Mouse (Mus musculus): Measurements from ENCODE around the gene Hmgcl. TPM values are rescaled to one million over a fixed set of nuclear protein-coding genes. Genes with fewer than 3 reads are reported as not detected.

Gene Hmgcl
- polyA plus RNA-seq, 1 experiment from 2014 or later: 96.7 TPM

- Histone ChIP-seq H3K9me3 (ENCODE audit: control insufficient read depth, low read length) (no peaks in the 10 kb centered on the region), H3K4me3 (ENCODE audit: control insufficient read depth in 1 of 2, insufficient read depth in 1 of 2, low read depth in 1 of 2, low read length in 2 of 2) (peak overlapping the region; percentile 87 to 99), H3K27me3 (ENCODE audit: control insufficient read depth, insufficient read depth, low read length) (no peaks in the 10 kb centered on the region), H3K4me1 (ENCODE audit: control insufficient read depth in 2 of 2, insufficient read depth in 2 of 2, low read length in 2 of 2) (peaks cover 5 to 10% of the 10 kb centered on the region in 2 experiments), H3K9ac (ENCODE audit: low read length) (peak overlapping the region; percentile 98), H3K27ac (replicated peaks in 1 of 2; ENCODE audit: control insufficient read depth in 1 of 2, insufficient read depth in 1 of 2, low read depth in 2 of 2, low read length in 2 of 2) (peak overlapping the region in 1 of 2 experiments; percentile 63; a peak in 2 of 4 replicates), H3K36me3 (ENCODE audit: control insufficient read depth, insufficient read depth, low read length) (peaks cover 34% of the 10 kb centered on the region), H3K4me2 (ENCODE audit: low read length) (peak overlapping the region; percentile 91)
- 8% methylated on average over 23 of the region's 23 CpGs for WGBS
- no peak for ATAC-seq (ENCODE audit: insufficient number of reproducible peaks, insufficient read depth, low FRiP score, low read depth)
Observed at GRCm38 (mm10) chr4:135986301-135986942, 40.2 kb downstream of the Hmgcl start.

GRCm38 (mm10) chr4:135986943-135987710, 40.9 kb downstream of the Hmgcl start, which contains the start of gene Pithd1:
Gene Pithd1, minus strand, starts transcription at chr4:135987264.
- H3K9me3 ChIP-seq (ENCODE audit: control insufficient read depth, low read length): no peaks in the 10 kb centered on the region
- peak within 1 kb of the TSS; percentile 63 to 90 for H3K27ac ChIP-seq (replicated peaks in 1 of 2; ENCODE audit: control insufficient read depth in 1 of 2, insufficient read depth in 1 of 2, low read depth in 2 of 2, low read length in 2 of 2)
- H3K4me3 ChIP-seq (ENCODE audit: control insufficient read depth in 1 of 2, insufficient read depth in 1 of 2, low read depth in 1 of 2, low read length in 2 of 2): peak within 1 kb of the TSS; percentile 87 to 99
- H3K4me1 ChIP-seq (ENCODE audit: control insufficient read depth in 2 of 2, insufficient read depth in 2 of 2, low read length in 2 of 2): peaks cover 5 to 10% of the 10 kb centered on the region in 2 experiments
- no peaks in the 10 kb centered on the region for H3K27me3 ChIP-seq (ENCODE audit: control insufficient read depth, insufficient read depth, low read length)
- peak; percentile 90 for ATAC-seq (ENCODE audit: insufficient number of reproducible peaks, insufficient read depth, low FRiP score, low read depth)
- peak within 1 kb of the TSS; percentile 98 for H3K9ac ChIP-seq (ENCODE audit: low read length)
- under 1% methylated on average over 81 of the region's 81 CpGs for WGBS
- peak within 1 kb of the TSS; percentile 91 for H3K4me2 ChIP-seq (ENCODE audit: low read length)
- peaks cover 31% of the 10 kb centered on the region for H3K36me3 ChIP-seq (ENCODE audit: control insufficient read depth, insufficient read depth, low read length)

GRCm38 (mm10) chr4:135987714-135988113, 41.5 kb downstream of the Hmgcl start:
- Histone ChIP-seq H3K4me2 (ENCODE audit: low read length) (peak overlapping the region; percentile 91), H3K9ac (ENCODE audit: low read length) (peak overlapping the region; percentile 98), H3K36me3 (ENCODE audit: control insufficient read depth, insufficient read depth, low read length) (peaks cover 28% of the 10 kb centered on the region), H3K27me3 (ENCODE audit: control insufficient read depth, insufficient read depth, low read length) (no peaks in the 10 kb centered on the region), H3K9me3 (ENCODE audit: control insufficient read depth, low read length) (no peaks in the 10 kb centered on the region), H3K27ac (replicated peaks in 1 of 2; ENCODE audit: control insufficient read depth in 1 of 2, insufficient read depth in 1 of 2, low read depth in 2 of 2, low read length in 2 of 2) (peak overlapping the region; percentile 63 to 90; a peak in 3 of 4 replicates), H3K4me1 (ENCODE audit: control insufficient read depth in 2 of 2, insufficient read depth in 2 of 2, low read length in 2 of 2) (peaks cover 5 to 10% of the 10 kb centered on the region in 2 experiments), H3K4me3 (ENCODE audit: control insufficient read depth in 1 of 2, insufficient read depth in 1 of 2, low read depth in 1 of 2, low read length in 2 of 2) (peak overlapping the region in 1 of 2 experiments; percentile 99; a peak in 3 of 4 replicates)
- ATAC-seq (ENCODE audit: insufficient number of reproducible peaks, insufficient read depth, low FRiP score, low read depth): no peak
- 72% methylated on average over 9 of the region's 9 CpGs for WGBS

DNA sequence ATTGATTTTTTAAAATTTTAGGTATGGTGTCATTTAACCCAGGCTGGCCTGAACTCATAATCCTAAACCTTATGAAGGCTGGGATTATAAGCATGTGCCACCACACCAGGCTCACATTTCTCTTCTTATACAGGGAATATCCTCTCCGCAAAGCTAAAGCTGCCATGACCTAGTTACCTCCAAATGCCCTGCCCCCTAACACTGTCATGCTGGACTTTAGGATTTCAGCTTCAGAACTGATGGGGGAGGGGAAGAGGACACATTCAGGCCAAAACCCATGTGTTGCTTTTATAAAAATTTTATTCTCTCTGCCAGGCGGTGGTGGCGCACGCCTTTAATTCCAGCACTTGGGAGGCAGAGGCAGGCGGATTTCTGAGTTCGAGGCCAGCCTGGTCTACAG, 47.7 kb downstream of the Hmgcl start:
- Histone ChIP-seq H3K4me3 (ENCODE audit: control insufficient read depth in 1 of 2, insufficient read depth in 1 of 2, low read depth in 1 of 2, low read length in 2 of 2) (no peak overlapping the region), H3K27me3 (ENCODE audit: control insufficient read depth, insufficient read depth, low read length) (no peaks in the 10 kb centered on the region), H3K9ac (ENCODE audit: low read length) (no peak overlapping the region), H3K27ac (replicated peaks in 1 of 2; ENCODE audit: control insufficient read depth in 1 of 2, insufficient read depth in 1 of 2, low read depth in 2 of 2, low read length in 2 of 2) (no peak overlapping the region), H3K4me2 (ENCODE audit: low read length) (no peak overlapping the region), H3K4me1 (ENCODE audit: control insufficient read depth in 2 of 2, insufficient read depth in 2 of 2, low read length in 2 of 2) (no peaks in the 10 kb centered on the region), H3K9me3 (ENCODE audit: control insufficient read depth, low read length) (peaks cover 7% of the 10 kb centered on the region; the same call in 1 of the 2 replicates), H3K36me3 (ENCODE audit: control insufficient read depth, insufficient read depth, low read length) (no peaks in the 10 kb centered on the region)
- ATAC-seq (ENCODE audit: insufficient number of reproducible peaks, insufficient read depth, low FRiP score, low read depth): no peak
- WGBS: 91% methylated on average over 6 of the region's 6 CpGs

DNA sequence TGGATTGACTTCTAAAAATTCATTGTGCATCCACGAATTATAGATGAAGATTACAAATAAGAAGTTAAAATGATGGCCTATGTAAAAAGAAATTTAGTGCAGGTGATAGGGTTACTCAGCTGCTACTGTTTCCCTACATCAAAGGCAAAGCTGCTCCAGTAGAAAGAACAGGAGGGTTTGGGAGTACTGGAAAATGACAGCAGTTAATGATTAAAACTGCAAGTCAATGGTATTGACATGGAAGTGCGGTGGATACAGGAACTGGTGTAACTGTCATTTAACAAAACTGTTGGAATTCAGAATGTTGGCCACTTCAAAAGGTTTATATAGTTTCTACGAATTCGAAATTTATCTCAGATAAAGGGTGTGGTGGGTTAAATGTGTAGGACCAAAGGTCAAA, 48.9 kb downstream of the Hmgcl start:
- H3K4me2 ChIP-seq (ENCODE audit: low read length): no peak overlapping the region
- H3K9ac ChIP-seq (ENCODE audit: low read length): no peak overlapping the region
- no peak overlapping the region for H3K27ac ChIP-seq (replicated peaks in 1 of 2; ENCODE audit: control insufficient read depth in 1 of 2, insufficient read depth in 1 of 2, low read depth in 2 of 2, low read length in 2 of 2)
- H3K27me3 ChIP-seq (ENCODE audit: control insufficient read depth, insufficient read depth, low read length): no peaks in the 10 kb centered on the region
- H3K9me3 ChIP-seq (ENCODE audit: control insufficient read depth, low read length): peaks cover 7% of the 10 kb centered on the region; the same call in 1 of the 2 replicates
- no peak for ATAC-seq (ENCODE audit: insufficient number of reproducible peaks, insufficient read depth, low FRiP score, low read depth)
- H3K36me3 ChIP-seq (ENCODE audit: control insufficient read depth, insufficient read depth, low read length): no peaks in the 10 kb centered on the region
- H3K4me1 ChIP-seq (ENCODE audit: control insufficient read depth in 2 of 2, insufficient read depth in 2 of 2, low read length in 2 of 2): no peaks in the 10 kb centered on the region
- WGBS: 78% methylated on average over 4 of the region's 4 CpGs
- H3K4me3 ChIP-seq (ENCODE audit: control insufficient read depth in 1 of 2, insufficient read depth in 1 of 2, low read depth in 1 of 2, low read length in 2 of 2): no peak overlapping the region

- no peak overlapping the region for H3K27ac ChIP-seq (replicated peaks in 1 of 2; ENCODE audit: control insufficient read depth in 1 of 2, insufficient read depth in 1 of 2, low read depth in 2 of 2, low read length in 2 of 2)
- no peaks in the 10 kb centered on the region for H3K9me3 ChIP-seq (ENCODE audit: control insufficient read depth, low read length)
- peaks cover 70% of the 10 kb centered on the region for H3K36me3 ChIP-seq (ENCODE audit: control insufficient read depth, insufficient read depth, low read length)
- no peaks in the 10 kb centered on the region for H3K4me1 ChIP-seq (ENCODE audit: control insufficient read depth in 2 of 2, insufficient read depth in 2 of 2, low read length in 2 of 2)
- H3K9ac ChIP-seq (ENCODE audit: low read length): no peak overlapping the region
- WGBS: 72% methylated on average over 5 of the region's 5 CpGs
- H3K27me3 ChIP-seq (ENCODE audit: control insufficient read depth, insufficient read depth, low read length): no peaks in the 10 kb centered on the region
- H3K4me2 ChIP-seq (ENCODE audit: low read length): no peak overlapping the region
- ATAC-seq (ENCODE audit: insufficient number of reproducible peaks, insufficient read depth, low FRiP score, low read depth): no peak
- H3K4me3 ChIP-seq (ENCODE audit: control insufficient read depth in 1 of 2, insufficient read depth in 1 of 2, low read depth in 1 of 2, low read length in 2 of 2): no peak overlapping the region
Observed at GRCm38 (mm10) chr4:136004107-136004675, 57.9 kb downstream of the Hmgcl start.

DNA sequence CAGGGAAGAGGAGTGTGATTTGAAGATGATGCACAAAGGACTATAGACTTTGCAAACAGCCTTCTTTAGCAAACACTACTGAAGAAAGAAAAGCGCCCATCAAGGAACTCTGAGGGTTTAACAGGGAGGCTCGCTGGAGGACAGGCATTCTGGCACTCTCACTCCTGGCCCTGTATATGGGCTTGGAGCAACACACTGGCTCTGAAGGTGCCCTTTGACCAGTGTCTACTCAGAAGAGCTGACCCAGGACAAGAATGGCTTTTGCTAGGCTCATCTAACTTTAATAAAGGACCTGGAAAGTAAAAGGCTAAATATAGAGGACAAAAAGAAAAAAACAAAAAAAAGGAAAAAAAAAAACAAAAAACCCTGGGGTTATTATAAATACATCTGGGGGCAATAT, 58.7 kb downstream of the Hmgcl start:
- no peak for ATAC-seq (ENCODE audit: insufficient number of reproducible peaks, insufficient read depth, low FRiP score, low read depth)
- Histone ChIP-seq H3K36me3 (ENCODE audit: control insufficient read depth, insufficient read depth, low read length) (peaks cover 78% of the 10 kb centered on the region), H3K4me1 (ENCODE audit: control insufficient read depth in 2 of 2, insufficient read depth in 2 of 2, low read length in 2 of 2) (no peaks in the 10 kb centered on the region), H3K9ac (ENCODE audit: low read length) (no peak overlapping the region), H3K27me3 (ENCODE audit: control insufficient read depth, insufficient read depth, low read length) (no peaks in the 10 kb centered on the region), H3K9me3 (ENCODE audit: control insufficient read depth, low read length) (no peaks in the 10 kb centered on the region), H3K4me2 (ENCODE audit: low read length) (no peak overlapping the region), H3K4me3 (ENCODE audit: control insufficient read depth in 1 of 2, insufficient read depth in 1 of 2, low read depth in 1 of 2, low read length in 2 of 2) (no peak overlapping the region), H3K27ac (replicated peaks in 1 of 2; ENCODE audit: control insufficient read depth in 1 of 2, insufficient read depth in 1 of 2, low read depth in 2 of 2, low read length in 2 of 2) (no peak overlapping the region)
- WGBS: 90% methylated on average over 2 of the region's 2 CpGs
